Mouse (Mus musculus): ENCODE data around the gene Sfxn3.
A peak's percentile ranks its signal among the peaks of the same experiment; 100 is the strongest.
"Not testable (repeated sequence)": the region's sequence is repeated elsewhere in the genome, so short reads cannot be mapped to it uniquely, and the experiment has no call there.

Sfxn3 gene

DNA sequence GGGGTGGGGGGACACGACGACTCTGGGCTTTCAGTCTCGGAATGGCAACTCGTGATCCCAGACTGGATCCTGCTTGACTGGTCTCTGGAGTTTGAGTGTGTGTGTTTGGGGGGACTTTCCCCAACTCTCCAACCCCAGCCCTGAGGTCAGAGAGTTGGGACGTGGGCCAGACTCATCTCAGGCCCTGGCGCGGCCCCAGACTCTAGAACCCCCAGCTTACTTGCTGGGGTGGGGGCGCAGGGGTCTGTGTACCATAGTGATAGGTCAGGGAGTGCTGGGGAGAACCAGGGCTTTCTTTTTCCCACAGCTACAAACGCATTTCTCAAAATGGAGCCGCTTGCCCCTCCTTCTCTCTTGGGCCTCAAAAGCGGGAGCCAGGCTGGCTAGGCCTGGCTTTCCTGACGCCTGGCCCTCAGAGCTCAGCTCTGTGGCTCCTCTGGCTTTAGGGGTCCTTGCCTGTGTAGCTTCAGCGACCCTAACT is 28.9 kb upstream of the Sfxn3 start:
- peak; percentile 61 to 68 for DNase-seq

DNA sequence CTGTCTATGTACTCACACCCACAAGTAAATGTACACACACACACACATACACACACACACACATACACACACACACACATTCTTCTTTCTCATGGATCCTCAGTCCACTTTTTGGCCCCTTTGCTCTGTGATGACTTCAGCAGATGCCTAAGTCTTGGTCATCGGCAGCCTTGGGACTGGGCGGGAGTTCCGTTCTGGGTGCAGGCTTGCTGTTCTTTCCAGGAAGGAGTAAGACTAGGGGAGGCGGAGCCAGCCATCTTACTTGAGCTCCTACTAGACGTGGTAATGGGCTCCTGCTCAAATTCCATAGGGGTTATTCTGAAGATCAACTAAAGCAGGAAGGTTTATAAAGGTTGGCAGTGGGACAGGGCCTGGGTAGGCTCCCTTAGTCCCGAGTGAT is 27.0 kb upstream of the Sfxn3 start:
- no peak for DNase-seq

DNA sequence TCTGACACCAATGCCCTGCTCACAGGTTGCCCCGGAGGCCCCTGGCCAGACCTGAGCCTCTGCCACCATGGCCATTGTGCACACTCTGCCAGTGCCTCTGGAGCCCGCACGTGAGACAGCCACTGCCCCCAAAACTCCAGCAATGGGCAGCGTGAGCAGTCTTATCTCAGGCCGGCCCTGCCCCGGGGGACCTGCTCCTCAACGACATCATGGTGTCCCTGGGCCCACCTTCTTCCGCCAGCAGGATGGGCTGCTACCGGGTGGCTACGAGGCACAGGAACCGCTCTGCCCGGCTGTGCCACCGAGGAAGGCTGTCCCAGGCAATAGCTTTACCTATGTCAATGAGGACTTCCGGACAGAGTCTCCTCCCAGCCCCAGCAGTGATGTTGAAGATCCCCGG is 25.9 kb upstream of the Sfxn3 start:
- DNase-seq, result no peak

DNA sequence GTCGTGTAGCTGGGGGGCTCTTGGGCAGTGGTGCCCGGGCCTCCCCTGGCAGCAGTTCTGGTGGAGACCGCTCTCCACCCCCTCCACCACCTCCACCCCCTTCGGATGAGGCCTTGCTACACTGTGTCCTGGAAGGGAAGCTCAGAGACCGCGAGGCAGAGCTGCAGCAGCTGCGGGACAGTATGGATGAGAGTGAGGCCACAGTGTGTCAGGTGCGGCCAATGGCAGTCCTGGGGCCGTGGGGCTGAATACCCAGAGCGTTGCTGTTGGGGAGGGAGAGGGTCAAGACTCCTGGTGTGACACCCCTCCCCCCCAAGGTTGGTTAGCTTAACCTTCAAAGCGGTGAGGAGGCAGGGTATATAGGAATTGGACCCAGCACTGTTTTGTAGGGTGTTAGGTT is 23.3 kb upstream of the Sfxn3 start:
- no peak for DNase-seq

DNA sequence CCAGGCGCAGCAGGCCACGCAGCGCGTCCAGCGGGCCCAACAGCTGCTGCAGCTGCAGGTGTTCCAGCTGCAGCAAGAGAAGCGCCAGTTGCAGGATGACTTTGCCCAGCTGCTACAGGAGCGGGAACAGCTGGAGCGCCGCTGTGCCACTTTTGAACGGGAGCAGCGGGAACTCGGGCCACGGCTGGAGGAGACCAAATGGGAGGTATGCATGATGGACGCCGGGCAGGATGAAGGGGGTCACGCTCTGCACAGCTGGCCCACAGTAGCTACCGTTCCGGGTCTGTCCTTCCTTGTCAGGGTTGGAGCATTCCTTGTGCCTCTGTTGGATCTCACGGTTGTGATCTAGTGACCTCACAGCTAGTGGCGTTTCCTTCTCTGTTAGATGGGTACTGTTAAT is 22.5 kb upstream of the Sfxn3 start:
- no peak for DNase-seq

DNA sequence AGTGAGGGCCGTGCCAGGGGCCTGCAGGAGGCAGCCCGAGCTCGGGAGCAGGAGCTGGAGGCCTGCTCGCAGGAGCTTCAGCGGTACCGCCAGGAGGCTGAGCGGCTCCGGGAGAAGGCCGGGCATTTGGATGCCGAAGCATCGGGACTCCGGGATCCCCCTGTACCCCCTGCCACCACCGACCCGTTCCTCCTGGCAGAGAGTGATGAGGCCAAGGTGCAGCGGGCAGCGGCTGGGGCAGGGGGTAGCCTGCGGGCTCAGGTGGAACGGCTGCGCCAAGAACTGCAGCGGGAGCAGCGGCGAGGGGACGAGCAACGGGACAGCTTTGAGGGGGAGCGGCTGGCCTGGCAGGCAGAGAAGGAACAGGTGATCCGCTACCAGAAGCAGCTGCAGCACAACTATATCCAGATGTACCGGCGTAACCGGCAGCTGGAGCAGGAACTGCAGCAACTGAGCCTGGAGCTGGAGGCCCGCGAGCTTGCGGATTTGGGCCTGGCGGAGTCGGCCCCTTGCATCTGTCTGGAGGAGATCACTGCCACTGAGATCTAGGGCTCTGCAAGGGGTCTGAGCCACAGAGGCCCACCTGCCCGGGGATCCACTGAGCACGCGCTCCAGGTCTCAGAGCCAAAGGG is 21.2 kb upstream of the Sfxn3 start:
- peak in 1 of 2 experiments; percentile 6 for DNase-seq

DNA sequence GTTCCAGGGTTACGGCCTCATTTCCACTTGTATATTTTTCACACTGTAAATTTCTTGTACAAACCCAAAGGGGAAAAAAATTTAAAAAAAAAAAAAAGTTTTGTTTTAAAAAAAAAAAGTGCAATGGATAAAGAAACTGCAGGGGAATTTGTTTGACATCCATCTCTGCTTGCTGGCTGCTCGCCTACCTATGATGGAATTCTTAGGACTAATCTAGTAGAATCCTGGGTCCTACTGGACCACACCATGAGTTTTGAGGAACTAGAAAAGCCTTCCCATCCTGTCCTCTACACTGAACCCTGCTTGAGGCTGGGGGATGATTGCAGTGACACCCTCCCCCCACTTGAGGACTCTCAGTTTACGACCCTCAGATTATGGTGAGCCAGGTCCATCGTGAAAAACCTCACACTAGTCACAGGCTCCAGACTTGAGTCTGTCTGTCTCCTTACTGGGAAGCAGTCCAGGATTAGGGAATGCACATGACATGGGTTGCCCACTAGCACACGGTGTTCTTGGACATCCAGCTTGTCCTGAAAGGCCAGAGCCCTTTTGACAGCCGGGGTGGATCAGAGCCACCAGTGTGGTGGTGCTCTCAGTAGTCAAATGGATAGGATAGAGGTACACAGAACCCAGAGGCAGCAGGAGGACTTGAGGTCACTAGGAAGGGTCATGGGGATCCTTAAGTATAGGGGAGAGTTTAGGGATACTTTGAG is 20.2 kb upstream of the Sfxn3 start:
- DNase-seq, result no peak

DNA sequence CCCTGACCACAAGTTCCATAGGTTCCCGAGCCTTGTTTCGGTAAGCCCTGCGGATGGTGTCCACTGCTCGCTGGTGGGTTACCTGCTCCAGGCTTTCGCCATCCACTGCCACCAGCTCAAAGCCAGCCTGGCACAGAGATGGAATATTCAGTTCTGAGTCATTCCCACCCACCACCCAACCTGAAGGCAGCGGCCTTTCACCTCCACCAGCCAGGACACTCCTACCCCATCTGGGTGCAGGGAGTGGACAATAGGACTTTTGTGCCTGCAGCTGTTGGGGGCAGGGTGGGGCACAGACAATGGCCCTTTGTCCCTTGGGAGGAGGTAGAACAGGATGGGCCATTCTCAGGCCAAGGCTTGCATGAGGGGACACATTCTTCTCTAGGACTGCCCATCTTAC is 19.5 kb upstream of the Sfxn3 start:
- peak in 1 of 2 experiments; percentile 14 for DNase-seq

DNA sequence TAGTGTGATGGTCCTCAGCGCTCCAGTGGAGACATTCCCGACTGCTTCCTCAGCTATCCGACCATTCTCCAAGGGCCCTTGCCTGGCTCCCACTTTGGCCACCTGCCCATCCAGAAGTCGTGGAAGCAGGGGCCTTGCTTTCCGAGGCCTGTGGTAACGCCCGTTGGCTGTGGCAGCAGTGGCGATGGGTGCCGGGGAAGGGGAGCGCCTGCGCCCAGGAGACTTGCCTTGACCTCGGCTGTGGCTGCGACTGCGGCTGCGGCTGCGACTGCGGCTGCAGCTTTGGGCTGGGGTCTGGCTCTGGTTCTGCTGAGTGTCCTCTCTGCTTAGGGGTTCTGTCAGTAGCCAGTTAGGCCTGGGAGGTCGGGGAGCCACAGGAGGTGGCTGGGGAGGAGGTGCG is 18.6 kb upstream of the Sfxn3 start:
- peak in 1 of 2 experiments; percentile 24 for DNase-seq

DNA sequence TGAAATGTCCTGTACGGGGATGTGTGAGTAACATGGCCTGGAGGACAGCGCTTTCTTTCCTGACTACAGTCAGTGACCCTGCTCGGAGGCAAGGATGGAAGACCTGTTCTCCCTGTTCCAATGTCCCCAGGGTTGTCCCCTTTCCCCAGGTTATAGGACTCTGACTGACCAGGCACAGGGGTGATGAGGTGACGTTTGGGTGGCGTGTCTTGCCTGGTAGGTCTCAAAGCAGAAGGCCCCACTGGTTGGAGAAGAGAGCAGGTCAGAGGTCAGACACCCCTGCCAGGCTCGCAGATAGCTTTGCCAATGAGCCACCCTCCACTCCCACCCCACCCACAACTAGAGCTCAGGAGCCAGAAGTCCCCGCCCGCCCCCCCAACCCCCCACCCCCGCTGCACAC is 17.7 kb upstream of the Sfxn3 start:
- DNase-seq, result peak in 1 of 2 experiments; percentile 27

DNA sequence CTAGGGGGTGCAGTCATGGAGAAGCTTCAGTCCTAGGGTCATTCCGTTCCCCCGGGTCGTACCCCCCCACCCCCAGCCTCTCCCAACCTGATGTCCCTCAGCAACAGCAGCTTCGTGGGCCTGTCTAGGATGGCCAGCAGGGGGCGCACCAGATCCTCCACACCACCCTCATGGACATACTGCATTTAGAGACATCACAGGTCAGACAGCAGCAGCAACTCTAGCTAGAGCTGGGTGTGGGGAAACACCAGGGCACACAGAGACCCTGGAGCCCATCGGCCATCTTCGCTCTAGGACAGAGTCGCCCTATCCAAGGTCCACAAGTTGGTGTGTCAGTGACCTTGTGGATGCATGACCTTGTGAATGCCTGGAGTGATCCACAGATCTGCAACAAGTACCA is 17.2 kb upstream of the Sfxn3 start:
- peak; percentile 83 to 88 for DNase-seq

DNA sequence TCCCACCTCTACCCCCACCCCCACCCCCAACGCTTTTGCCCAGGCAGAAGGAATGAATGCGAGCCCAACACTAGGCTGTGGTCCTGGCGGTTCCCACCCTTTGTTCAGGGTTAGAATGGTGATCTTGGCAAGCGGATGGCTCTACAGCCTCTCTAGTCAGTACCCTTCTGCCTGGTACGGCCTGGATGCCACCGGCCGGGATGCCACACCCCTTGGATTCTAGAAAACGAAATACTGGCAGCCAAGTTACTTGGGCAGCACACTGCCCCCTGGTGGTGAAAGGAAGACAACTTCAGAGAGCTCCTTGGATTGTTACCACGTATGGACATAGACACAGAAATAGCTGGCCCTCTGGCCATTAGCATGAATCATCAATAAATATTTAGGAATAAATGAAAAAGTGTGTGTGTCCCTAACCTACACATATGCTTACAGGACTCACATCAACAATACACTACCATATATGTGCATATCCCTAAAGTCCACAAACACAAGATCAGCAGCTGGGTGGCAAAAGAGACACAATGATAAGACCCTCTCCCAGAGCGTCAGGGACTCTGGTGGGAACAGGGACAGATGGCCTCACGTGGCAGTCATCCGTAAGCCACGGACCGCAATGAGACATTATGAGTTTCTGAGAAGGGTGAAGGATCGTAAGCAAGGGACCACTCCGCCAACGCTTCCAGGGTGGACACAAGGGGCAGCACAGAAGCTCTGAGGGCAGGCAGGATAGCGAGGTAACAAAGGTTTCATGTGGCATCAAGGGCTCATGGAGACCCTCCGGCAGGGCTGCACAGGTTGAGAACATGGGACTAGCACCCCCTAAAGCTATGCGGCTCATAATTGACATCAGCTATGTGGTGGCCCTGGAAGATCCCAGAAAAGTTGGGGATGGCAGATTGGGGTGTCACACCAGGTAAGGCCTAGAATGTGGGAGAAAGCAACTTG is 16.3 kb upstream of the Sfxn3 start:
- DNase-seq, result peak; percentile 93 to 95

DNA sequence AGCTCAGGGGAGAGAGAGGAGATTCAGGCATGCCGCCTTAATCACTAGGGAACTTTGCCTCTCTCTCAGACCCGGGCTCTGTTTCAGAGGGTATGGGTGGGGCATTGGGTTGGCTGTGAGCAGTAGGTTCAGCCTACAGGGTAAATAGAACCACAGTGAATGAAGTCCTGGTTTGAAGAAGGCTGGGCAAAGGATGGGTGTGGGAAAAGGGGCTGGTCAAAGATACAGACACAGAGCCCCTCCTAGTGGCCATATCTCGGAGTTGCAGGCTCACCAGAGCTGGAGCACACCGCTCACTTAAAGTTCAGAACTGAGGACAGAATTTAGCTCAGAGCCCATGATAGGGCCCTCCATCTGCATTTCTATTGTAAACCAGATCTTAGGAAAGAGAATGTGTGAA is 15.5 kb upstream of the Sfxn3 start:
- DNase-seq, result peak; percentile 91 to 95

DNA sequence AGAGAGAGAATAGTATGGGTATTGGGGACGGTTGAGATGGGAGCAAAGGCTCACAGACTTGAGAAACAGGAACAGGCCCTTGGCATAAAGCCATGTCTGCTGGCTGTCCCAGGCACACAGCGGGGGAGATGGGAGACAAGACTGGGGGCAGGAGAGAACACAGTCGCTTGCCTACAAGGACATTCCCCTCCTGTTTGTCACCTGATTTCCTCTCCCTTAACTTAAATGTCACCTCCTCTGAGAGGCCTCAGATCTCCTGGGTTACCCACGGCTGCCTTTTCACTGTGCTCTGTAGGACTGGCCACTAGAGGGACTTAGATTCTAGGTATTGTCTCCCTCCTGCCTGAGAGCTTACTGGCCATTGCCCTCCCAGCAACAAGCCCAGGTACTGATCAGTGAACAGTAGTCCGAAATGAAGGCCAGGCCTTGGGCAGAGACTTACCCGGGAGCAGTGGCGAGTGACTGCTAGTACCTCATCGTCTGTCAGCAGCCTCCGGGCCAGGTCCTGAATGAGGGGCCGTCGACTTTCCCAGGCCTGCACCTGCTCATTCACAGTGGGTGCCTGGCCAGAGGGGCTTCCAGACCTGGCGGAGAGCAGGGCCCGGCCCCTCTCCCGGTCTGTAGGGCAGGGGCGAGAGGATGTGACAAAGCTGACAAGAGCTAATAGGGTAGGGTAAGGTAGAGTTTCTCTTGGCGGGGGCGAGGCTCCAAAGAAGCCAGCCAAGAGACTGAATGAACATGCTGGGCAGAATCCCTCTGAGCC is 14.6 kb upstream of the Sfxn3 start:
- peak; percentile 70 to 72 for DNase-seq

DNA sequence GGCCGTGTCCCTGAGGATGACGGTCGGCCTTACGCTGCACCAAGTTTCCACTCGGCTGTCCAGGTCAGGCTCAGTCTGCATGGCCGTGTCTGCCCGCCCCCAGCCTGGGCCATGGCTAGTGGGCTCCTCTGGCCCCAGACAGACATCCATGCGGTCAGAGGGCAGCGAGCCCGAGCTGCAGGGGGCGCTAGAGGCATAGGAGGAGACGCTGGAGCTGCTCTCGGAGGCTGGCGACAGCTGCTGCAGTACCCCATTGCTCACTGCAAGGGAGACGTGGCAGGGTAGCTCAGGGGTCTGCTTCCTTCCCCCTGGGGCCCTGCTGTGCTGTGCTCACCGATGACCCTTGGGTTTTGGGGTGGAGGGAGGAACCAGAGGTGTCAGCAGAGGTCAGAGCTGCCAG is 10.4 kb upstream of the Sfxn3 start:
- DNase-seq, result peak; percentile 76

DNA sequence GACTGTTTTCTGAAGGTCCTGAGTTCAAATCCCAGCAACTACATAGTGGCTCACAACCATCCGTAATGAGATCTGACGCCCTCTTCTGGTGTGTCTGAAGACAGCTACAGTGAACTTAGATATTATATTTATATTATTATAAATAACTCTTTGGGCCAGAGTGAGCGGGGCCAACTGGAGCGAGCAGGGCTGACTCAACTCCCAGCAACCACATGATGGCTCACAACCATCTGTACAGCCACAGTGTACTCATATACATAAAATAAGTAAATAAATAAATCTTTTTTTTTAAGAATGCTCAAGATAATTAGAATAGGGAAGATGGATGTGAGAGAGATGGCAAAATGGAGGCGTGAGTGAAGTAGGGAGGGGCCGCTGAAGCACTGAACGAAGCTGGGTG is 9.1 kb upstream of the Sfxn3 start:
- DNase-seq, result not testable (repeated sequence)

DNA sequence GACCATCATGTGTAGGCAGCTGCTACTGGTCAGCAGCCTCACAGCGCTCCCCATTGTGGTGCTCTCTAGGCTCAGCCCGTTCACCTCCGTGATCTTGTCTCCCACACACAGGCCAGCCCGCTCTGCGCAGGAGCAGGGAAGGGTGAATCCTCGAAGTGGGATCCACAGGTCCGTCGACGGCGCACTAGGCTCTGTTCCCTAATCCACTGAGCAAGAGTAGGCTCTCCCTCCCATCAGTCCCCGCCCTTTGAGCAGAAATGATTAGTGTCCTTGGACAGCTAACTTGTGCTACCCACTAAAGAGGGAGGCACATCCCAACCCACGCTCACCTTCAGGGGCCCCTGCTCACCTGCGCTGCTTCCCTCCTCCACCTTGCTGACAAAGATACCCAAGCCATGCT is 7.1 kb upstream of the Sfxn3 start:
- no peak for DNase-seq

DNA sequence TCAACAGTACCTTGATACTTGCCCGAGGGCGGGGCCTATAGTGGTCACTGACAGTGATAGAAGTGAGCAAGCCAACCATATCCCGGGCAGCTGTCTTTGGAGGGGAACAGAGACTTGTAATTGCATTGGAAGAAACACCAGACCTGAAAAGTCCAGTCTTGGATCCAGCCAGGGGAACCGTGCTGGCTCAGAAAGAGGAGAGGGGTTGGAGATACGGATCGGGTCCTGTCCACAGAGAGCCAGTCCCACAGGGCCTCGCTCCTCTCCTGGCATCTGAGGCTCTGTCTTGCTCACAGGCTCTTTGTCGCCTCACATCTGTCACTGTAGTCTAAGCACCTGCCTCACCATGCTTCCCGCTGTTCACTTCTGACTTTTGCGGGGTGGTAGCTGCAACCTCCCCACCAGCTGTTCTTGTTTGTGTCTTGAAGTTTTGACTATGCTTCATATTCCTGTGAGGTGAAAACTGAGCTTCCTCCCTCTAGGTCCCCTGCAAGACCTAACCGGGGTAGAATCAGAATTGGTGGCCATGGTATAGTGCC is 2.8 kb upstream of the Sfxn3 start:
- no peak for DNase-seq

DNA sequence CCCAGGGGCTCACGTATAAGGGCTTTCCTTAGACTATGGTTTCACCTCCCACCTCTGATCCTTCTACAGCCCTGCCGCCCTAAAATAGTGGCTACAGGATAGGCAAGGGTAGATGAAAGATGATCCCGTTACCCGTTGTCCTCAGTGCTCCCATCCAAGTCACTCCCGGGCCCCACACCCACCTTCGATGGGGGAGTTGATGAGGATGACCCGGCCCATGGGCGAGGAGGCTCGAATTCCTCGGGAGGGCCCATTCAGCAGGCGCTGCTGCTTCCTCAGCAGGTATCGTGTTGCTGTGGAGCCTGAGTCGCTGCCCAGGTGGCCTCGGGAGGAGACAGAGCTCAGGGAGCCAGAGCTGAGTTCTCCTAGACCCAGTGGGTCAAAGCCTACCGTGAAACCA is 2.1 kb upstream of the Sfxn3 start:
- peak in 1 of 2 experiments; percentile 22 for DNase-seq

DNA sequence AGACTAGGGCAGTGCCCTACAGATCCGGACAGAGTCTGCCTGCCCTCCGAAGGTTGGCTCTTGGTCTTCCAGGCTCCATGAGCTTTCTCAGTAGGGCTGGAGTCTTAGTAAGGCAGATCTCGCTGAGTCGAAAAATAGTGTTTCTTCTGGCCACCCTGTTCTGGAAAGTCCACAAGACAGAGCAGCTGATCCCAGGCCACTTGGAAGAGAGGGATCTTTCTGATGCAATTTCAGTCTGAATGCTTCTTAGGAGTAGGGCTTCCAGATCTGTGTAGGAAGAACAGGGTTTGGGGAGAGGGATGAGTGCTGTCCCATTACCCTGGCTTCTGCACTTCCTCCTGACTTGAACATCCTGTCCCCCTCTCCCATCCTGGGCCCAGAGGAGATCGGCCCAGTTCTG is 1.7 kb upstream of the Sfxn3 start, which contains the start of gene Pdzd7:
Gene Pdzd7 (minus strand): TSS at position 67 of the 400 bp plus-strand sequence.
- DNase-seq, result no peak

DNA sequence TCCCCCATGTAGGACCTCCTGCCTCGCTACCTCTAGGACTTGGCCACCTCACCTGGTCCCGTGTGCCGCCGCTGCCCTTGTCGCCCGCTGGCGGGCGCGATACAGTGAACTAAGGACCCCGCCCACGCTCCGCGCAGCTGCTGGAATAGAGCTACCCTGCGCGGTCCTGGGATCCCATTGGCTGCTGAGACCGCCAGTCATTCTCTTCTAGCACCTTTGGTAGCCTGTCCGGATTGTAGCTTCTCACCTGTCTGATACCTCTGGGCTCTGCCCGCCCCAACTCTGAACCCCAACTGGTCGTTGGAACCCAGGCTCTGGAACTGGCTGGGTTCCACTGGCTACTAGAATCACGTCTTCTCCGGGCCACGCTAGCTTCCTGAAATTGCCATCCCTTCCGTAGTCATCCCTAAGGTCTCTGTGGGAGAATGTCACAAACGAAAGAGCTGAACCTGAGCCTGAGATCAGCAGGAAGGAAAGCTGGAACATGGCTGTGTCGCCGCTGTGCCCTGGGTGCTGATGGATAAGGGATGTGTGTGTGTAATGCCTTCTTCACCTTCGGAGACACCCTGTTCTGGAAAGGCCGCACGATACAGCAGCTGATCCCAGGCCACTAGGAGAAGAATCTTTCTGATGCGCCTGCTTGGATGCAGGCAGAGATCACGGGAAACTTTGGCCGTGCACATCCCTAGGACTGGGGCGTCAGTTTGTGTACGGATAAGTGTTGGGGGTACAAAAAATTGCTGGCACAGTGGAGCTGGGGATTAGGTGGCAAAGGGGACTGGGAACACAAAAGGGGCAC is 581 bp upstream of the Sfxn3 start:
- DNase-seq, result peak; percentile 93 to 95

Measured in cerebellum, postnatal 10 days (tissue).